Mouse (Mus musculus) cortical plate, adult 2 months (tissue): ENCODE measurements around the gene Ssh1.

Experiments
- CTCF ChIP-seq: fragments of 200-500 bp; IDR thresholded peaks from 2 replicates; pipeline ENCODE4 v1.5.1; 2011; ENCODE audit warnings: mild to moderate bottlenecking, control low read depth, low read length; ENCODE audit not compliant: insufficient read depth; ENCODE audit errors: extremely low read depth
- POLR2A ChIP-seq: fragments of 200-500 bp; IDR thresholded peaks from 2 replicates; pipeline ENCODE4 v1.6.1; 2011; ENCODE audit warnings: mild to moderate bottlenecking, low read length, control low read depth; ENCODE audit not compliant: insufficient read depth; ENCODE audit errors: extremely low read depth

DNA sequence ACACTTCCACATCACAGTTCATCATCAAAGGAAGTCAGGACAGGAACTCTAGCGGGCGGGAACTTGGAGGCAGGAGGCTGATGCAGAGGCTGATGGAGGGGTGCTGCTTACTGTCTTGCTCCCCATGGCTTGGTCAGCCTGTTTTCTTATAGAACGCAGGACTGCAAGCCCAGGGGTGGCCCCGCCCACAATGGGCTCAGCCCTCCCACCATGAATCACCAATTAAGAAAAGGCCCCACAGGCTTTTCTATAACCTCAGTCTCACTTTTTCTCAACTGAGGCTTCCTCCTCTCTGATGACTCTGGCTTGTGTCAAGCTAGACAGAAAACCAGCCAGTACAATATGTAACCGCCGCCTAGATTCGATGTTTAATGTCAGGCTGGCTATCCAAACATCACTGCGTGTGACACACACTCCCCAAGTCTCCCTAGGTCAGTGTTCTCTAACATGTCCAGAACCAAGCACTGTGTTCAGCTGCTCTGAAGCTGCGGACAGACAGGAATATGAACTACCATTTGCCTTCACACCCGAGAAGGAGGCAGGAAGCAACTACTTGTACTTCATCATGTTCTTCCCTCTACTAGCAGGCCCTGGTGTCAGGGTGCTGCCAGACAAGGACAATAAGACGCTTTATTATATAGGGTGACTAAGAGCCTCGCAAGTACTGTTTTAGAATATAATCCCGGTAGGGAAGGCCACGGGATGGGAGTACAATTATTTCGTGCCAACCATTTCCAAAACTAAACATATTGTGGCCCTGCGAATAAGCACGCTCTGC, 86.5 kb downstream of the Ssh1 start:
- no peak for TF ChIP-seq CTCF
- no peak for TF ChIP-seq POLR2A
